Mouse (Mus musculus) G1E (cell line): ENCODE data around the gene Pdzd2. TPM values are rescaled to one million over a fixed set of nuclear protein-coding genes. Genes with fewer than 3 reads are reported as not detected.

ENCODE experiments used
- ATAC-seq: 2 replicates; pipeline ENCODE4 v1.8.0; 2016; ENCODE audit warnings: mild to moderate bottlenecking; ENCODE audit not compliant: insufficient number of reproducible peaks, poor library complexity, low FRiP score, severe bottlenecking; ENCODE audit errors: extremely low read depth
- DNase-seq: peaks from one replicate; pipeline ENCODE4 v3.0.0; 2012; ENCODE audit warnings: low spot score
- H3K27me3 ChIP-seq: 2 replicates; pipeline ENCODE4 v1.6.1; 2012; ENCODE audit warnings: mild to moderate bottlenecking, low read length, inconsistent platforms; ENCODE audit not compliant: insufficient read depth
- H3K36me3 ChIP-seq: replicated peaks from 2 replicates; pipeline ENCODE3; 2012; ENCODE audit warnings: mild to moderate bottlenecking, inconsistent platforms
- H3K4me1 ChIP-seq: 2 replicates; pipeline ENCODE4 v1.6.1; 2012; ENCODE audit warnings: low read depth, low read length, inconsistent platforms, mixed read lengths; ENCODE audit not compliant: insufficient read depth
- H3K4me3 ChIP-seq: 2 replicates; pipeline ENCODE4 v1.5.1; 2012; ENCODE audit warnings: low read depth, mild to moderate bottlenecking, inconsistent platforms, low read length, moderate library complexity, mixed read lengths
- H3K9me3 ChIP-seq: replicated peaks from 2 replicates; pipeline ENCODE4 v1.6.1; 2012; ENCODE audit warnings: inconsistent platforms
- CTCF ChIP-seq: IDR thresholded peaks from 2 replicates; pipeline ENCODE4 v1.5.1; 2012; ENCODE audit warnings: low read depth, low read length, inconsistent platforms, mixed read lengths
- GATA1 ChIP-seq: IDR thresholded peaks from 2 replicates; pipeline ENCODE4 v1.6.1; 2012; ENCODE audit warnings: borderline replicate concordance, low read length, inconsistent platforms, mixed read lengths
- GATA2 ChIP-seq: IDR thresholded peaks from 2 replicates; pipeline ENCODE4 v1.6.1; 2012; ENCODE audit warnings: low read depth, low read length, inconsistent platforms, borderline replicate concordance
- POLR2AphosphoS5 ChIP-seq: IDR thresholded peaks from 2 replicates; pipeline ENCODE4 v1.6.1; 2012; ENCODE audit warnings: low read depth, low read length, inconsistent platforms; ENCODE audit not compliant: insufficient replicate concordance
- TAL1 ChIP-seq: conservative IDR thresholded peaks from 2 replicates; pipeline ENCODE4 v1.6.1; 2012; ENCODE audit warnings: low read depth, low read length, inconsistent platforms, mixed read lengths
- polyA plus RNA-seq: library from polyadenylated mRNA; stranded (reverse); fragments of >175 nt; gene quantifications from 2 replicates; pipeline ENCODE4 v1.2.3, GENCODE M21; 2012
- total RNA-seq, 2 experiments: library from RNA; stranded (forward) in 1 of 2; stranded (reverse) in 1 of 2; fragments of 200-1000 nt in 1 of 2; fragments of >200 nt in 1 of 2; fragmentation: Nextera tagmentation in 1 of 2; gene quantifications; 2 replicates each; pipeline ENCODE4 v1.2.3; 2014 to 2017

Gene Pdzd2
- total and polyA plus RNA-seq, 3 experiments, result 0.18 to 1.8 (median 0.98) TPM

- Histone ChIP-seq H3K9me3 (no peaks in the 10 kb centered on the region), H3K27me3 (peaks cover 16% of the 10 kb centered on the region; the same call in 1 of the 2 replicates), H3K4me1 (peaks cover 8% of the 10 kb centered on the region), H3K4me3 (no peak overlapping the region), H3K36me3 (no peaks in the 10 kb centered on the region)
- DNase-seq (no peak), ATAC-seq (no peak)
- no peak for TF ChIP-seq GATA2
- TF ChIP-seq CTCF, result no peak
- no peak for TF ChIP-seq GATA1
- TF ChIP-seq TAL1, result no peak
- TF ChIP-seq POLR2AphosphoS5, result no peak
These were observed 4.5 kb downstream of the Pdzd2 start for GRCm38 (mm10) chr15:12735208-12735607.

- DNase-seq (no peak), ATAC-seq (no peak)
- Histone ChIP-seq H3K4me3 (no peak overlapping the region), H3K36me3 (no peaks in the 10 kb centered on the region), H3K27me3 (peaks cover 8% of the 10 kb centered on the region; the same call in 1 of the 2 replicates), H3K4me1 (peaks cover 6% of the 10 kb centered on the region), H3K9me3 (no peaks in the 10 kb centered on the region)
- no peak for TF ChIP-seq TAL1
- TF ChIP-seq POLR2AphosphoS5, result no peak
- no peak for TF ChIP-seq GATA2
- TF ChIP-seq GATA1, result no peak
- TF ChIP-seq CTCF, result no peak
These were observed 5.5 kb downstream of the Pdzd2 start for GRCm38 (mm10) chr15:12734221-12734620.

GRCm38 (mm10) chr15:12732613-12733012 lies 7.1 kb downstream of the Pdzd2 start:
- no peak for ATAC-seq

GRCm38 (mm10) chr15:12728381-12728780 lies 11.3 kb downstream of the Pdzd2 start:
- ATAC-seq, result no peak
- no peaks in the 10 kb centered on the region for H3K9me3 ChIP-seq
- TF ChIP-seq POLR2AphosphoS5, result no peak
- no peak for TF ChIP-seq TAL1
- no peak for TF ChIP-seq GATA1

More at GRCm38 (mm10) chr15:12732613-12733012, 7.1 kb downstream of the Pdzd2 start:
- Histone ChIP-seq H3K27me3 (no peaks in the 10 kb centered on the region), H3K9me3 (no peaks in the 10 kb centered on the region), H3K4me1 (no peaks in the 10 kb centered on the region; the same call in 1 of the 2 replicates), H3K36me3 (no peaks in the 10 kb centered on the region), H3K4me3 (no peak overlapping the region)
- TF ChIP-seq CTCF (no peak), GATA2 (no peak), POLR2AphosphoS5 (no peak), GATA1 (no peak), TAL1 (no peak)
- DNase-seq, result no peak

GRCm38 (mm10) chr15:12725256-12725655 lies 14.5 kb downstream of the Pdzd2 start:
- H3K4me3 ChIP-seq, result no peak overlapping the region
- TF ChIP-seq GATA1 (no peak), TAL1 (no peak), POLR2AphosphoS5 (no peak), CTCF (no peak), GATA2 (no peak)
- no peak for ATAC-seq
- no peaks in the 10 kb centered on the region for H3K9me3 ChIP-seq
- H3K4me1 ChIP-seq, result no peaks in the 10 kb centered on the region
- H3K27me3 ChIP-seq, result no peaks in the 10 kb centered on the region
- no peak for DNase-seq
- no peaks in the 10 kb centered on the region for H3K36me3 ChIP-seq

More at GRCm38 (mm10) chr15:12728381-12728780, 11.3 kb downstream of the Pdzd2 start:
- H3K36me3 ChIP-seq, result no peaks in the 10 kb centered on the region
- no peak overlapping the region for H3K4me3 ChIP-seq
- H3K4me1 ChIP-seq, result no peaks in the 10 kb centered on the region
- no peak for DNase-seq
- no peaks in the 10 kb centered on the region for H3K27me3 ChIP-seq

- no peaks in the 10 kb centered on the region for H3K36me3 ChIP-seq
- ATAC-seq (no peak), DNase-seq (no peak)
- no peaks in the 10 kb centered on the region for H3K9me3 ChIP-seq
- no peaks in the 10 kb centered on the region for H3K27me3 ChIP-seq
- H3K4me1 ChIP-seq, result no peaks in the 10 kb centered on the region
- no peak overlapping the region for H3K4me3 ChIP-seq
- TF ChIP-seq POLR2AphosphoS5, result no peak
- no peak for TF ChIP-seq GATA2
- TF ChIP-seq TAL1, result no peak
- TF ChIP-seq CTCF, result no peak
- no peak for TF ChIP-seq GATA1
These were observed 17.8 kb downstream of the Pdzd2 start for GRCm38 (mm10) chr15:12721684-12722500.
